Mouse (Mus musculus) heart, embryonic 14.5 days (tissue): Measurements from ENCODE around the gene Paics. TPM values are rescaled to one million over a fixed set of nuclear protein-coding genes. Genes with fewer than 3 reads are reported as not detected.

Experiments used
- ATAC-seq: fragments of 200-750 bp; cut with Nextera tagmentation; 2 replicates; pipeline ENCODE4 v1.8.0; 2017; ENCODE audit warnings: low read depth, moderate TSS enrichment; ENCODE audit not compliant: insufficient number of reproducible peaks, insufficient read depth, low FRiP score
- H3K27ac ChIP-seq, 2 experiments: fragments of 200-500 bp in 1 of 2; fragments of 300-500 bp in 1 of 2; sonication (generic) in 1 of 2; replicated peaks in 1 of 2; 2 replicates each; pipeline ENCODE4 v1.5.1; 2012 to 2014; ENCODE audit warnings: low read depth in 2 of 2, low read length in 2 of 2, control low read depth in 1 of 2, mild to moderate bottlenecking in 1 of 2, mixed read lengths in 1 of 2; ENCODE audit not compliant: control insufficient read depth in 1 of 2, insufficient read depth in 1 of 2
- H3K27me3 ChIP-seq: fragments of 300-500 bp; sonication (generic); 2 replicates; pipeline ENCODE4 v1.6.1; 2014; ENCODE audit warnings: mild to moderate bottlenecking, low read length, control low read depth; ENCODE audit not compliant: control insufficient read depth, insufficient read depth
- H3K36me3 ChIP-seq: fragments of 300-500 bp; sonication (generic); 2 replicates; pipeline ENCODE4 v1.6.1; 2014; ENCODE audit warnings: mild to moderate bottlenecking, control low read depth, low read length, mixed read lengths; ENCODE audit not compliant: control insufficient read depth, insufficient read depth
- H3K4me1 ChIP-seq, 2 experiments: fragments of 200-500 bp in 1 of 2; fragments of 300-500 bp in 1 of 2; sonication (generic) in 1 of 2; 2 replicates each; pipeline ENCODE4 v1.6.1; 2012 to 2014; ENCODE audit warnings: low read length in 2 of 2, control low read depth in 1 of 2, mixed read lengths in 1 of 2; ENCODE audit not compliant: control insufficient read depth in 2 of 2, insufficient read depth in 2 of 2
- H3K4me2 ChIP-seq: fragments of 300-500 bp; sonication (generic); 2 replicates; pipeline ENCODE4 v1.6.1; 2014; ENCODE audit warnings: mild to moderate bottlenecking, low read length
- H3K4me3 ChIP-seq, 2 experiments: fragments of 200-500 bp in 1 of 2; fragments of 300-500 bp in 1 of 2; sonication (generic) in 1 of 2; 2 replicates each; pipeline ENCODE4 v1.5.1; 2012 to 2014; ENCODE audit warnings: low read length in 2 of 2, mild to moderate bottlenecking in 2 of 2, control low read depth in 1 of 2, low read depth in 1 of 2, moderate library complexity in 1 of 2; ENCODE audit not compliant: control insufficient read depth in 1 of 2, insufficient read depth in 1 of 2
- H3K9ac ChIP-seq: fragments of 300-500 bp; sonication (generic); 2 replicates; pipeline ENCODE4 v1.6.1; 2014; ENCODE audit warnings: mild to moderate bottlenecking, low read length
- H3K9me3 ChIP-seq: fragments of 300-500 bp; sonication (generic); 2 replicates; pipeline ENCODE4 v1.6.1; 2016; ENCODE audit warnings: low read length, control low read depth; ENCODE audit not compliant: control insufficient read depth
- WGBS: fragments of 180-500 bp; shearing (Covaris S2); extraction: QIAGEN DNeasy Blood & Tissue Kit; methylation state at CpG from one replicate; pipeline ENCODE4 v1.1.7; 2014; 5-methylcytosine and 5-hydroxymethylcytosine counted together
- polyA plus RNA-seq: library from polyadenylated mRNA; unstranded; fragments of >200 nt; fragmentation: Nextera tagmentation; extraction: Ambion mirVana; gene quantifications from 2 replicates; pipeline ENCODE4 v1.2.1, GENCODE M21; 2014

The Paics gene
- polyA plus RNA-seq, 1 experiment from 2014 or later: 231 TPM

- no peak for ATAC-seq
- no peak overlapping the region for H3K4me2 ChIP-seq
- no peak overlapping the region for H3K9ac ChIP-seq
- H3K27ac ChIP-seq: no peak overlapping the region
- 86% methylated on average over 4 of the region's 4 CpGs for WGBS
- H3K36me3 ChIP-seq: 0 out of 2 replicates have a peak, but pooled peaks cover 4% of the 10 kb centered on the region
- H3K4me3 ChIP-seq: no peak overlapping the region
- H3K27me3 ChIP-seq: no peaks in the 10 kb centered on the region
- no peaks in the 10 kb centered on the region for H3K9me3 ChIP-seq
- peaks cover 3 to 25% of the 10 kb centered on the region in 2 experiments; a peak in 3 of 4 replicates for H3K4me1 ChIP-seq
These were observed 9.1 kb upstream of the Paics start for GRCm38 (mm10) chr5:76941975-76942374.

GRCm38 (mm10) chr5:76942505-76942904 is 8.6 kb upstream of the Paics start:
- H3K36me3 ChIP-seq: 0 out of 2 replicates have a peak, but pooled peaks cover 4% of the 10 kb centered on the region
- no peak for ATAC-seq
- H3K9ac ChIP-seq: no peak overlapping the region
- no peaks in the 10 kb centered on the region for H3K27me3 ChIP-seq
- H3K4me1 ChIP-seq: peaks cover 6 to 30% of the 10 kb centered on the region in 2 experiments
- H3K4me3 ChIP-seq: no peak overlapping the region
- 90% methylated on average over 4 of the region's 4 CpGs for WGBS
- H3K9me3 ChIP-seq: no peaks in the 10 kb centered on the region
- H3K4me2 ChIP-seq: no peak overlapping the region
- no peak overlapping the region for H3K27ac ChIP-seq

GRCm38 (mm10) chr5:76944965-76945677 is 6.0 kb upstream of the Paics start:
- 0 out of 2 replicates have a peak, but pooled peaks cover 4% of the 10 kb centered on the region for H3K36me3 ChIP-seq
- 59% methylated on average over 6 of the region's 6 CpGs for WGBS
- H3K4me1 ChIP-seq: peaks cover 11 to 42% of the 10 kb centered on the region in 2 experiments
- H3K4me2 ChIP-seq: no peak overlapping the region
- H3K9me3 ChIP-seq: no peaks in the 10 kb centered on the region
- H3K27ac ChIP-seq: no peak overlapping the region
- no peaks in the 10 kb centered on the region for H3K27me3 ChIP-seq
- no peak overlapping the region for H3K9ac ChIP-seq
- no peak for ATAC-seq
- H3K4me3 ChIP-seq: no peak overlapping the region

GRCm38 (mm10) chr5:76945678-76946033 is 5.5 kb upstream of the Paics start:
- peak overlapping the region in 1 of 2 experiments; percentile 78; a peak in 1 of 4 replicates for H3K27ac ChIP-seq
- 84% methylated on average over 2 of the region's 2 CpGs for WGBS

GRCm38 (mm10) chr5:76947142-76947541 is 4.0 kb upstream of the Paics start:
- Histone ChIP-seq H3K4me2 (no peak overlapping the region), H3K36me3 (no peaks in the 10 kb centered on the region), H3K27ac (peak overlapping the region; percentile 17 to 78), H3K4me3 (no peak overlapping the region), H3K4me1 (peaks cover 11 to 42% of the 10 kb centered on the region in 2 experiments), H3K27me3 (no peaks in the 10 kb centered on the region), H3K9me3 (no peaks in the 10 kb centered on the region), H3K9ac (no peak overlapping the region)
- 47% methylated on average over 4 of the region's 4 CpGs for WGBS
- ATAC-seq: no peak

More at GRCm38 (mm10) chr5:76945678-76946033, 5.5 kb upstream of the Paics start:
- no peak overlapping the region for H3K4me2 ChIP-seq
- no peaks in the 10 kb centered on the region for H3K9me3 ChIP-seq
- peaks cover 11 to 45% of the 10 kb centered on the region in 2 experiments for H3K4me1 ChIP-seq
- ATAC-seq: no peak
- no peak overlapping the region for H3K9ac ChIP-seq
- H3K27me3 ChIP-seq: no peaks in the 10 kb centered on the region
- H3K4me3 ChIP-seq: no peak overlapping the region
- 0 out of 2 replicates have a peak, but pooled peaks cover under 1% of the 10 kb centered on the region for H3K36me3 ChIP-seq

GRCm38 (mm10) chr5:76947758-76948157 is 3.3 kb upstream of the Paics start:
- H3K36me3 ChIP-seq: no peaks in the 10 kb centered on the region
- H3K4me2 ChIP-seq: peak overlapping the region; percentile 7
- no peak for ATAC-seq
- no peaks in the 10 kb centered on the region for H3K9me3 ChIP-seq
- H3K27ac ChIP-seq: peak overlapping the region; percentile 59 to 78
- H3K4me3 ChIP-seq: no peak overlapping the region
- no peaks in the 10 kb centered on the region for H3K27me3 ChIP-seq
- H3K9ac ChIP-seq: peak overlapping the region; percentile 9; the same call in 1 of the 2 replicates
- H3K4me1 ChIP-seq: peaks cover 11 to 48% of the 10 kb centered on the region in 2 experiments
- WGBS: 56% methylated on average over 4 of the region's 4 CpGs

GRCm38 (mm10) chr5:76950343-76951105 is 583 bp upstream of the Paics start:
- Histone ChIP-seq H3K9me3 (no peaks in the 10 kb centered on the region), H3K4me2 (peak overlapping the region; percentile 94), H3K27ac (peak overlapping the region; percentile 72 to 81), H3K27me3 (no peaks in the 10 kb centered on the region), H3K9ac (peak overlapping the region; percentile 90), H3K36me3 (peaks cover 18% of the 10 kb centered on the region), H3K4me1 (peaks cover 11 to 57% of the 10 kb centered on the region in 2 experiments), H3K4me3 (peak overlapping the region; percentile 63 to 81)
- ATAC-seq: no peak; the same call in 1 of the 2 replicates
- WGBS: under 1% methylated on average over 24 of the region's 24 CpGs
